Mouse (Mus musculus) hindbrain, embryonic 13.5 days (tissue): ENCODE measurements around the gene Sytl3. TPM values are rescaled to one million over a fixed set of nuclear protein-coding genes. Genes with fewer than 3 reads are reported as not detected.

ENCODE experiments used
- ATAC-seq: fragments of 200-750 bp; cut with Nextera tagmentation; 2 replicates; pipeline ENCODE4 v1.8.0; 2017; ENCODE audit warnings: moderate TSS enrichment; ENCODE audit not compliant: low FRiP score
- H3K27ac ChIP-seq: fragments of 300-500 bp; sonication (generic); 2 replicates; pipeline ENCODE4 v1.5.1; 2015; ENCODE audit warnings: inconsistent platforms, mild to moderate bottlenecking, moderate library complexity
- H3K27me3 ChIP-seq: fragments of 300-500 bp; sonication (generic); 2 replicates; pipeline ENCODE4 v1.6.1; 2015; ENCODE audit warnings: mild to moderate bottlenecking, inconsistent platforms
- H3K36me3 ChIP-seq: fragments of 300-500 bp; sonication (generic); 2 replicates; pipeline ENCODE4 v1.6.1; 2015; ENCODE audit warnings: mild to moderate bottlenecking, inconsistent platforms
- H3K4me1 ChIP-seq: fragments of 300-500 bp; sonication (generic); replicated peaks from 2 replicates; pipeline ENCODE4 v1.6.1; 2015; ENCODE audit warnings: inconsistent platforms
- H3K4me2 ChIP-seq: fragments of 300-500 bp; sonication (generic); 2 replicates; pipeline ENCODE4 v1.6.1; 2015; ENCODE audit warnings: inconsistent platforms, mild to moderate bottlenecking, moderate library complexity
- H3K4me3 ChIP-seq: fragments of 300-500 bp; sonication (generic); 2 replicates; pipeline ENCODE4 v1.5.1; 2015; ENCODE audit warnings: mild to moderate bottlenecking, inconsistent platforms
- H3K9ac ChIP-seq: fragments of 300-500 bp; sonication (generic); 2 replicates; pipeline ENCODE4 v1.6.1; 2015; ENCODE audit warnings: mild to moderate bottlenecking, inconsistent platforms
- H3K9me3 ChIP-seq: fragments of 300-500 bp; sonication (generic); 2 replicates; pipeline ENCODE4 v1.6.1; 2016; ENCODE audit warnings: inconsistent platforms
- WGBS: fragments of 180-500 bp; shearing (Covaris S2); methylation state at CpG from one replicate; pipeline ENCODE4 v1.1.7; 2015; 5-methylcytosine and 5-hydroxymethylcytosine counted together
- polyA plus RNA-seq: library from polyadenylated mRNA; unstranded; fragments of >200 nt; fragmentation: Nextera tagmentation; extraction: Ambion mirVana; gene quantifications from 2 replicates; pipeline ENCODE4 v1.2.1, GENCODE M21; 2015

Sytl3 gene
- polyA plus RNA-seq, 1 experiment from 2014 or later, result 0.78 TPM

DNA sequence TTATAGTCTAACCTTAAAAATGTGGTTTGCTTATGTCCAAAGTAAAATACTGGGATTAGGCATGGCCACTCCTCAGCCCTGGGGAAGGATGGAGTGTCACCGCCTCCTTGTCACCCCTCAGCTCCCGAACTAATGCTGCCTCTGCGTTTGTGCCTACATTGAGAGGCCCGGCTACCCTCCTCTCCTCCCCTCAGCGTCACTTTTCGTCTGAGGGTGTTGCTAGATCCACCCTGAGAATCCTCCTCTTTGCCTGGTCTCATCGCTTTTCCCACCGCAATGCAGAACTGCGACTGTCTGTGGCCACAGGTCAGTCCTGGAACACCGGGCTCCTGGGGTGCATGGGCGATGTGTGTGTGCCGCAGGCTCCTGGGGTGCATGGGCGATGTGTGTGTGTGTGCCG is 86.0 kb downstream of the Sytl3 start:
- no peak for ATAC-seq
- WGBS, result 82% methylated on average over 14 of the region's 14 CpGs
- H3K36me3 ChIP-seq, result peaks cover under 1% of the 10 kb centered on the region; the same call in 1 of the 2 replicates
- no peak overlapping the region for H3K4me3 ChIP-seq
- no peaks in the 10 kb centered on the region for H3K9me3 ChIP-seq
- no peaks in the 10 kb centered on the region for H3K27me3 ChIP-seq
- no peak overlapping the region for H3K4me2 ChIP-seq
- H3K27ac ChIP-seq, result peak overlapping the region; percentile 81
- H3K9ac ChIP-seq, result no peak overlapping the region
- H3K4me1 ChIP-seq, result peaks cover 82% of the 10 kb centered on the region

DNA sequence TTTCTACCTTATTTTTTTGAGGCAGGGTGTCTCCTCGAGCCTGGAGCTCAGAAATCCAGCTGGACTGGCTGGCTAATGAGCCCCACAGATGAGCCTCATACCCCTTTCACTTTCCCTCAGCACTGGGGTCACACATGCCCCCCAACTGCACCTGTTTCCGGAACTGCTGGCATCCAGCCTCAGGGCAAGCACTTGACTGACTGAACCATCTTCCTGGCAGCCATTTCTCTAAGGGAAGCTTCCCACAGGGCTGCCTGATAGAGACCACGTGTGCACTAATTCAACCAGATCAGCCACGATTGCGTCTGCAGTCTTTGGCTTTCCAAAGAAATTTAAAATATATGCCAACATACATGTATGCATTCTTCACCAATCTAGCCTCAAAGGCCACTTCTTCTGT is 86.6 kb downstream of the Sytl3 start:
- WGBS, result 43% methylated on average over 5 of the region's 5 CpGs
- Histone ChIP-seq H3K4me1 (peaks cover 76% of the 10 kb centered on the region), H3K27me3 (no peaks in the 10 kb centered on the region), H3K9me3 (no peaks in the 10 kb centered on the region), H3K9ac (0 out of 2 replicates have a peak overlapping the region, but pooled peaks have one; percentile 19), H3K27ac (peak overlapping the region; percentile 81), H3K4me3 (no peak overlapping the region), H3K4me2 (peak overlapping the region; percentile 20; the same call in 1 of the 2 replicates), H3K36me3 (no peaks in the 10 kb centered on the region)
- 0 out of 2 replicates have a peak, but pooled peaks have one; percentile 19 for ATAC-seq

DNA sequence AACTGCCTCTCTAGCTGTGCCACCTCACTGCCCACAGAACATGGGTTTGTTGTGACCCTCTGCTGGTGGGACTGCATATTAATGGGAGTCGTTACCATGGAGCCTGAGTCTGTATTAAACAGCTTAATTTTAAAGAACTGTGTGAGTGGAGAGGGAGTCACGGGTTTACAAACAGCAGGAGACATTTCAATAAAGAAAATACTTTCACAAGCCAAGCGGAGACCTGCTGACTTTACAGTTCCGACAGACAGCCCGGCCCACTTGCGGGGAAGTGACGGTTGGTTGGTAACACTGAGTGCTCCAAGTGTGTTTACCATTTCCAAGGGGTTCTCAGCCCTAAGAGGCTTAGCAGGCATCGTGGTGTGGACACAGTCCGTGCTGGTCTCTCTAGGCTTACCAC is 87.1 kb downstream of the Sytl3 start:
- Histone ChIP-seq H3K9ac (0 out of 2 replicates have a peak overlapping the region, but pooled peaks have one; percentile 19), H3K27ac (peak overlapping the region; percentile 81), H3K36me3 (no peaks in the 10 kb centered on the region), H3K9me3 (no peaks in the 10 kb centered on the region), H3K4me1 (peaks cover 72% of the 10 kb centered on the region), H3K4me3 (no peak overlapping the region), H3K27me3 (no peaks in the 10 kb centered on the region), H3K4me2 (peak overlapping the region; percentile 20)
- ATAC-seq, result peak; percentile 88
- 23% methylated on average over 9 of the region's 9 CpGs for WGBS

DNA sequence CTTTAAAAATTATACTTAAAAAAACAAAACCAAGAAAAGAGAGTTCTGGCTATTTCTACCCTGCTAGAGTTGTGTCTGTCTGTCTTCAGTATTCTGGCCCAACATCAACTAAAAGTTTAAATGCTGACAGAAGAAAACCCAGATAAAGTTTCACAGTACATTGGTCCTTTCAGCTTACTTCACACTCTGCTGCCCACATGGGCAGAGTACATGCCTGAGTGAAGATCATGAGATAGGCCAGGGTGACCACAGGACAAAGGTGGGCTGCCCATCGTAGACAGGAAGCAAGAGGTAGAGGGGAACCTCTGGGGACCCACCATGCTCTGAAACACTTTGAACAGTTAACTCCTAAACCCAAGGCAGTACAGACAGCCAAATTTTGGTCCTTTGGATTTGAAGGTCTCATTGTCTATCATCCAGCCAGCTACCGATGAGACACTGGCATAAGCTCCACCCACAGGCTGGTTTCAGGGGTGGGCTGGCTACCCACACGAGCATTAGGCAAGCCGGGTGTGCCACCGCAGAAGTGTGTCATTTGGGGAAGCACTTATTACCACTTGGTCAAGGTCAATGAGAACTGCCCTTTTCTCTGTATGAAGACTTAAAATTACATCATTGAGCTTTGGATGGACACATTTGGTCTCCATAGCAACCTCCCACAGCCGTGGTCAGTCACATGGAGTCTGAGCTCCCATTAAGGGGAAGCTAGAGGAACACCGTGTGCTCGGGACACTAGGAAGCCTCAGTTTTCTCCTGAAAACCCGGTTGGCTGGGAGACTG is 87.7 kb downstream of the Sytl3 start:
- Histone ChIP-seq H3K36me3 (no peaks in the 10 kb centered on the region), H3K4me2 (peak overlapping the region; percentile 20; the same call in 1 of the 2 replicates), H3K4me1 (peaks cover 66% of the 10 kb centered on the region), H3K9ac (no peak overlapping the region), H3K27me3 (no peaks in the 10 kb centered on the region), H3K4me3 (no peak overlapping the region), H3K9me3 (no peaks in the 10 kb centered on the region), H3K27ac (peak overlapping the region; percentile 81)
- WGBS, result 57% methylated on average over 9 of the region's 9 CpGs
- ATAC-seq, result no peak

DNA sequence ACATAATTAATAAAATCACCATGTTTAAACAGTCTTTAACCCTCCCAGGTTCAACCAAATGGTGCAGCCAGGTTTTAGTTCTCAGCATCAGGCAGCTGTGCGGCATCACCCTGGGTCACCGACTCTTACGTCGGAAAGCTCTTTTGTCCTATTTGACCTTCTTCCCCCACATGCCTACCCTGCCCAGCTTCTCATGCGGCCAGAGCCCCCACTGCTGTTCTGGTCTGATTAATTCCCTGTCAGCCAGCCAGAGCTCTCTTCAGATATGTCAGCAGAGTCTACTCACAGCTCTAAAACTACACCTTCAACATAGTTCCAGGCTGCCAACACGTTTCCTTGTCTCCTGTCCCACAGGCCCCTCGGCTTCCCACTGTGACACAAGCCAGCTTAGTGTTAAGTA is 88.6 kb downstream of the Sytl3 start:
- no peaks in the 10 kb centered on the region for H3K9me3 ChIP-seq
- H3K27me3 ChIP-seq, result no peaks in the 10 kb centered on the region
- H3K36me3 ChIP-seq, result 0 out of 2 replicates have a peak, but pooled peaks cover 3% of the 10 kb centered on the region
- no peak overlapping the region for H3K4me3 ChIP-seq
- ATAC-seq, result no peak
- WGBS, result 29% methylated on average over 7 of the region's 7 CpGs
- H3K4me1 ChIP-seq, result peaks cover 66% of the 10 kb centered on the region
- H3K9ac ChIP-seq, result no peak overlapping the region
- no peak overlapping the region for H3K4me2 ChIP-seq
- H3K27ac ChIP-seq, result peak overlapping the region; percentile 81; the same call in 1 of the 2 replicates

DNA sequence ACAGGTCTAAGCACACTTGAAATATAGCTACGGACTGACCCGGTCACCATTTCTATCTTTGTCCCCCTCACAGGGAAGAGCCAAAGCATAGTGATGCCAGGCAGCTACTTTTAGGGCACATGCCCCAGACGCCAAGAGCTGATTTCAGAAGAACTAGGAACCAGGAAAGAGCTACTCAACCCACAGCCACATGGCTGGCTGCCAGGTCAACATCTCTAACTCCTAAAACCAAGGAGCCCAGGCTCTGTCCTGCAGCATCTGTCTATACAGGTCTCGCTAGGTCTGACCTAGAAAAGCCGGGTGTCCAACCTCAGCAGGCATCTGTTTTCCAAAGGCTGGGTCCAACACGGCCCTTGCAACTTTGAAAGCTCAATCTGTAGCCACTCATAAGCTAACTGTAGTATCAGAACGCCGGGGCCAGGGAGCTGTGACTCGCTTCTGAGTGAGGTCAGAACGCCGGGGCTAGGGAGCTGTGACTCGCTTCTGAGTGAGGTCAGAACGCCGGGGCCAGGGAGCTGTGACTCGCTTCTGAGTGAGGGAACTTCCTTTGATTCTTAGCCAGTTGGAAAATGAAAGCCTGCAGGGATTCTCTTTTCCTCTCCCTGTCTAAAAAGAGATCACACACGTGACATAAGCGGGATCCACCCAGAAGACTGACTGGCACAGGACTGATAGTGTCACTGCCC is 90.0 kb downstream of the Sytl3 start:
- no peak for ATAC-seq
- Histone ChIP-seq H3K4me2 (no peak overlapping the region), H3K27ac (no peak overlapping the region), H3K9me3 (no peaks in the 10 kb centered on the region), H3K27me3 (no peaks in the 10 kb centered on the region), H3K4me1 (peaks cover 55% of the 10 kb centered on the region), H3K36me3 (0 out of 2 replicates have a peak, but pooled peaks cover 8% of the 10 kb centered on the region), H3K9ac (no peak overlapping the region), H3K4me3 (no peak overlapping the region)
- 87% methylated on average over 17 of the region's 17 CpGs for WGBS

DNA sequence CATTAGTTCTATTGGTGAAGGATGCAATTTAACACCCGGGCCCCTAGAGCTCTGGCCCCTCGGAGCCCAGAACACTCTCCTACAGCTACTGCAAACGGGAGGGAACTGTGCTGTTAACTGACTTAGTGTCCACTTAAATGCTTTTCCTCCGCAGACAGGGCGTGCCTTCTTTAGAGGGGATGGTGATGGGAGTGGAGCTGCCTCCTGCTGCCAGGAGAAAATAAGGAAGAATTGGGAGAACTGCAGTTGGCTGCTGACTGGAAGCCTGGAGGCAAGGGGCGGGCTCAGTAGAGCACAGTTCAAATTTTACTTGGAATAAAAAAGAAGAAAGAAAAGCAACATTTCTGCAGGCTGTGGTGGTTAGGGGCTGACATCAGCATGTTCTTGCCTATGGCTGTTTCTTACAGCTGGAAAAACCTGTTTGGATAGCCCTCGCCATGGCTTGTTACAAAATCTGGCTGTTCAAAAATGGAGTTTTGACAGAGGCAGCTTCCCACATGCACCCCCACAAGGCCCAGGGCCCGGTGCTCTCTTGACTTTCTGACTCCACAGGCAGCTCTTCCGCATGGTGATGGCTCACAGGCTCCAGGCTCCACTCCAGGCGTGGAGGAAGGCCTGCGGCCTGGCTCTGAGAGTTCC is 92.4 kb downstream of the Sytl3 start:
- no peak overlapping the region for H3K4me2 ChIP-seq
- no peaks in the 10 kb centered on the region for H3K9me3 ChIP-seq
- 0 out of 2 replicates have a peak overlapping the region, but pooled peaks have one; percentile 13 for H3K9ac ChIP-seq
- no peak for ATAC-seq
- H3K4me1 ChIP-seq, result peaks cover 31% of the 10 kb centered on the region
- peak overlapping the region; percentile 40; the same call in 1 of the 2 replicates for H3K27ac ChIP-seq
- H3K4me3 ChIP-seq, result no peak overlapping the region
- 82% methylated on average over 11 of the region's 11 CpGs for WGBS
- H3K27me3 ChIP-seq, result no peaks in the 10 kb centered on the region
- H3K36me3 ChIP-seq, result 0 out of 2 replicates have a peak, but pooled peaks cover 8% of the 10 kb centered on the region

DNA sequence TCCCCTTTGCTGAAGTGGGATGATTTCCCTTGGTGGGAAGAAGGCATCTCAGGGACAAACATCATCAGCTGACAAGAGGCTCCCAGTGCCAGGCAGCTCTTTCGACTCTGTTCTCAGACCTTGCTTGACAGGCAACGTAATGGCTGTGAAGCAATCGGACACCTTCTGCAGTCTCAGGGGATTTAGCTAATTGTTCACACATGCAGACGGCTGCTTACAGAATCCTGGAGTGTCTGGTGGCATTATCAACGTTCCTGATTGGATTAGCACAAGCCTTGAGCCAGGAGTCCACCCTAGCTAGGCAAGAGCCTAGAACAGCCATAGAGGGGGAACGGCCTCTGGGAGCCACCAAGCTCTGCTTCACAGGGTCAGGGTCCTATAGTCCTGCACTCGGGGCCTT is 93.5 kb downstream of the Sytl3 start:
- Histone ChIP-seq H3K4me3 (no peak overlapping the region), H3K36me3 (0 out of 2 replicates have a peak, but pooled peaks cover 8% of the 10 kb centered on the region), H3K4me2 (no peak overlapping the region), H3K9me3 (no peaks in the 10 kb centered on the region), H3K9ac (no peak overlapping the region), H3K4me1 (peaks cover 20% of the 10 kb centered on the region), H3K27me3 (no peaks in the 10 kb centered on the region), H3K27ac (peak overlapping the region; percentile 40; the same call in 1 of the 2 replicates)
- ATAC-seq, result no peak
- 57% methylated on average over 7 of the region's 7 CpGs for WGBS

DNA sequence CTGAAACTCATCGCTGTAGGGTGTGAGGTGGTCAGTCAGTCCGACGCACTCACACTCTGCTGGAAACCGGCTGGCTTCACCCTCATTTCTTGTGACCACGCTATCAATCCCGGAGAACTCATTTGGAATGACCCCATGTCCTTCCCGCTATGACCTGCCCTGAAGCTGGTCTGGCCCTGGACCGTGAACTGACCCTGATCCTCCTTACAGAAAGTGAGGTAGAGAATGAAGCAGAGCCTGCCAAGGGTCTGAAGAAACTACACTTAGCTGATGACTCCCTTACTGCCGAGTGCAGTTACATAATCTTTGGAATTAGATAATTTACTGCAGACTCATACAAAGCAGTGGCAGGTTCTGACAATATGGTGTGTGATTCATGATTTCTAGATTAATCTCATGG is 96.3 kb downstream of the Sytl3 start:
- Histone ChIP-seq H3K27ac (no peak overlapping the region), H3K4me2 (no peak overlapping the region), H3K27me3 (no peaks in the 10 kb centered on the region), H3K4me1 (peaks cover 17% of the 10 kb centered on the region), H3K36me3 (0 out of 2 replicates have a peak, but pooled peaks cover 8% of the 10 kb centered on the region), H3K4me3 (no peak overlapping the region), H3K9me3 (no peaks in the 10 kb centered on the region), H3K9ac (no peak overlapping the region)
- 86% methylated on average over 9 of the region's 9 CpGs for WGBS
- no peak for ATAC-seq

DNA sequence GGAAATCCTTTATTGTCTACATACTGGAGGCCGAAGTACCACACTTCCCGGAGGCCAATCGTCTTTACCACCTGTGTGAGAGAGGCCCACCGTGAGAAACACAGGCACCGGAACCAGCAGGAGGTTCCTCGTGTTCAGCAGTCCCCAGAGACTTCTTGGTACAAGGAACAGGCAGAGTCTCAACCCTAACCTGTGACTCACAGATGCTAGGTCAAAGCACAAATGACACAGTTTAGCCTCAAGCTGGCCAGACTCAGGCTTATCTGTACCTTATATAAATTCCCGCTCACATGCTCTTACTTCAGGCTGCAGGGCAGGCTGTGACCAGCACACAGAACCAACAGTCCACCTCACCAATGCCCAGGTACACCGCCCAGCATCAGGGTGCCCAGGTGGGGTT is 97.0 kb downstream of the Sytl3 start:
- 87% methylated on average over 8 of the region's 8 CpGs for WGBS
- H3K4me2 ChIP-seq, result no peak overlapping the region
- no peak overlapping the region for H3K4me3 ChIP-seq
- H3K27ac ChIP-seq, result no peak overlapping the region
- H3K9me3 ChIP-seq, result no peaks in the 10 kb centered on the region
- peaks cover 18% of the 10 kb centered on the region for H3K4me1 ChIP-seq
- H3K27me3 ChIP-seq, result no peaks in the 10 kb centered on the region
- H3K9ac ChIP-seq, result no peak overlapping the region
- no peak for ATAC-seq
- H3K36me3 ChIP-seq, result 0 out of 2 replicates have a peak, but pooled peaks cover 8% of the 10 kb centered on the region

DNA sequence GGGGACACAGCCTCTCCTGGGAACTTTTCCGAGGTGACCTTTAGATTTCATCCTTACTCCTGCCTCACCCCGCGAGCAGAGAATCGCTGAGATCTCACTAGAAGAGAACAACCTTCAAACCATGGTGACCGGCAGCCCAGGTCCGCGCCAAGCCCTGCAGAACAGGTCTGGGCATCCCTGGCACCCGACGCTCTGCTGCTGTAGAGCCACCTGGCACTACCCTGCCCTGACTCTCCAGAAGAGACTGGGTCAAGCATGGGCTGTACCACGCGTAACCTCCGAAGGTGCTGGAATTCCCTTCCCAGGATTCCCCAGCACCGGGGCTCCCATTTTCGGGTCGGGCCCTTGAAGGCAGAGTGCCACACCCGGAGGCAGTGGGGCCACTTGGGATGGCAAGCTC is 99.0 kb downstream of the Sytl3 start:
- 96% methylated on average over 16 of the region's 16 CpGs for WGBS
- Histone ChIP-seq H3K4me1 (peaks cover 7% of the 10 kb centered on the region), H3K27me3 (no peaks in the 10 kb centered on the region), H3K36me3 (0 out of 2 replicates have a peak, but pooled peaks cover 4% of the 10 kb centered on the region), H3K27ac (no peak overlapping the region), H3K9ac (0 out of 2 replicates have a peak overlapping the region, but pooled peaks have one; percentile 6), H3K4me2 (no peak overlapping the region), H3K4me3 (no peak overlapping the region), H3K9me3 (no peaks in the 10 kb centered on the region)
- ATAC-seq, result no peak

DNA sequence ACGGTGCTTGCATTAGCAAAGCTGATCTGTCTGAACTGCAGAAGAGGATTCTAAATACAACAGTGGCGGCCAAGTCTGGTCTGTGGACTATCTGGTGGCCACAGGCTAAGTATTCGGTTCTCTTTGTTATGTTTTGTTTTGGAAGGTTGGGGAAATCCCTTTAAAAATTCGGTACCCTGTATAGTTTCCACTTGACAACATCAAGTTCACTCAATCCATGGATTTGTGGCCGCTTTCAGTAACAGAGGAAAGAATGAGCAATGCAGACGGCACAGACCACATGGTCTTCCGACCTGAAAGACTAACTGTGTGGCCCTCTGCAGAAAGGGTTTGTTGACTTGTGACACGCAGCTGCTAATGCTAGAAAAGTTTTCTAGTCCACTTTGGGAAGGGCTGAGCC is 100.0 kb downstream of the Sytl3 start:
- no peaks in the 10 kb centered on the region for H3K27me3 ChIP-seq
- ATAC-seq, result no peak
- H3K4me3 ChIP-seq, result no peak overlapping the region
- no peak overlapping the region for H3K9ac ChIP-seq
- no peak overlapping the region for H3K27ac ChIP-seq
- H3K9me3 ChIP-seq, result no peaks in the 10 kb centered on the region
- 0 out of 2 replicates have a peak, but pooled peaks cover 1% of the 10 kb centered on the region for H3K36me3 ChIP-seq
- peaks cover 16% of the 10 kb centered on the region for H3K4me1 ChIP-seq
- H3K4me2 ChIP-seq, result no peak overlapping the region
- 85% methylated on average over 8 of the region's 8 CpGs for WGBS
